Mouse (Mus musculus) left cerebral cortex, adult 8-10 months (tissue): ENCODE data around the gene Apol11b. TPM values are rescaled to one million over a fixed set of nuclear protein-coding genes. Genes with fewer than 3 reads are reported as not detected.
A peak's percentile ranks its signal among the peaks of the same experiment; 100 is the strongest.
"Not testable (repeated sequence)": the region's sequence is repeated elsewhere in the genome, so short reads cannot be mapped to it uniquely, and the experiment has no call there.

Source experiments
- DNase-seq, 2 experiments: peaks; one replicate each; pipeline ENCODE4 v3.0.0; 2022; ENCODE audit warnings: low spot score in 2 of 2
- total RNA-seq, 4 experiments: library from RNA; stranded (reverse); gene quantifications; 2 replicates each; pipeline ENCODE4 v1.2.4; 2022

The Apol11b gene
- total RNA-seq, result under 1 TPM in 3 of 4 experiments, not detected in 1; 0.19 to 0.36 (median 0.20) TPM

- not testable (repeated sequence) for DNase-seq
These were observed at the start of gene Apol11b for GRCm38 (mm10) chr15:77643176-77643575. Gene Apol11b, minus strand, starts transcription at chr15:77643286.

GRCm38 (mm10) chr15:77691532-77692311, 48.6 kb upstream of the Apol11b start:
- not testable (repeated sequence) for DNase-seq

- DNase-seq, result peak in 1 of 2 experiments; percentile 14
These were observed 40.9 kb upstream of the Apol11b start for GRCm38 (mm10) chr15:77683944-77684343.

GRCm38 (mm10) chr15:77674081-77674480, 31.0 kb upstream of the Apol11b start:
- not testable (repeated sequence) for DNase-seq

GRCm38 (mm10) chr15:77661841-77662240, 18.8 kb upstream of the Apol11b start:
- not testable (repeated sequence) for DNase-seq

- not testable (repeated sequence) for DNase-seq
These were observed 16.7 kb upstream of the Apol11b start for GRCm38 (mm10) chr15:77659773-77660172.

- DNase-seq, result not testable (repeated sequence)
These were observed 8.1 kb upstream of the Apol11b start for GRCm38 (mm10) chr15:77651143-77651542.

- DNase-seq, result not testable (repeated sequence)
These were observed 13.3 kb downstream of the Apol11b start for GRCm38 (mm10) chr15:77629822-77630221.

GRCm38 (mm10) chr15:77628647-77629046, 14.4 kb downstream of the Apol11b start:
- DNase-seq, result not testable (repeated sequence)

GRCm38 (mm10) chr15:77626471-77626870, 16.6 kb downstream of the Apol11b start:
- not testable (repeated sequence) for DNase-seq

- DNase-seq, result no peak
These were observed 18.4 kb downstream of the Apol11b start for GRCm38 (mm10) chr15:77624710-77625109.

- DNase-seq, result no peak
These were observed 37.0 kb downstream of the Apol11b start for GRCm38 (mm10) chr15:77606069-77606468.

- no peak for DNase-seq
These were observed 44.1 kb downstream of the Apol11b start, which contains the start of gene Gm36245 for GRCm38 (mm10) chr15:77598958-77599357. Gene Gm36245, plus strand, starts transcription at chr15:77599258.

- DNase-seq, result no peak
These were observed 44.7 kb downstream of the Apol11b start for GRCm38 (mm10) chr15:77598429-77598828.

GRCm38 (mm10) chr15:77595961-77596360, 47.1 kb downstream of the Apol11b start, which contains the start of gene Apol10b:
Gene Apol10b, minus strand, starts transcription at chr15:77596125.
- DNase-seq, result no peak

- no peak for DNase-seq
These were observed 49.5 kb downstream of the Apol11b start for GRCm38 (mm10) chr15:77593557-77593956.

GRCm38 (mm10) chr15:77590881-77591280, 52.2 kb downstream of the Apol11b start:
- no peak for DNase-seq

GRCm38 (mm10) chr15:77588981-77589380, 54.1 kb downstream of the Apol11b start:
- no peak for DNase-seq

GRCm38 (mm10) chr15:77587026-77587425, 56.1 kb downstream of the Apol11b start:
- DNase-seq, result no peak
